Mouse (Mus musculus) liver, embryonic 14.5 days (tissue): ENCODE data around the gene Zfp644.

Experiments used
- CTCF ChIP-seq: IDR thresholded peaks from 2 replicates; pipeline ENCODE4 v1.5.1; 2016; ENCODE audit warnings: antibody characterized with exemption, low read depth, control low read depth
- EP300 ChIP-seq: IDR thresholded peaks from 2 replicates; pipeline ENCODE4 v1.6.1; 2016; ENCODE audit warnings: antibody characterized with exemption, low read depth

GRCm38 (mm10) chr5:106628369-106629149, 68.5 kb downstream of the Zfp644 start:
- no peak for TF ChIP-seq CTCF
- TF ChIP-seq EP300 = no peak
